In the genomic region with DNA sequence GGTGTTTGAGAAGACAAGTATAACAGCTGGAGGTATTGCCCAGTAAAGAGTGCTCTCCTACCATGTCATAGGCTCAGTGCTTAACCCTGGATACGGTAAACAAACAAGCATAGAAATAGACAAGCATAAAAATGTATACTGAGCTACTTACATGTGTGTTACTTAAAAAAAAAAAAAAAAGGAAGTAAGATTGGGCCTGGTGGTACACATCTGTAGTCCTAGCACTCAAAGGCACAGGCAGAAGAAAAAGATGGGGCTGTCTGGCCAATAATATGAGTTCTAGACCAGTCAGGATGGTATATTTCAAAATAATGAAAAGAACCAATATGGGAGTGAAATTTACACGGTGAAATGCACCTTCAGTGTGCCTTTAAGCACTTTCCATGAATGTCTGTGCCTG, we compare ENCODE assay signal across 9 mouse cellular contexts. TPM values are rescaled to one million over a fixed set of nuclear protein-coding genes. Genes with fewer than 3 reads are reported as not detected.
DNase-seq lines count a peak whose midpoint lies in the region; ATAC-seq lines count a peak whose summit lies in the region.
"Had no signal": no experiment of that assay in that cellular context is flagged by ENCODE, and none has a peak within 500 bp of the region (broad histone marks: within the 10 kb centered on the region; RNA-seq: fewer than 3 reads in every experiment).

No protein-coding gene starts in this region.

- H3K9me3 ChIP-seq in midbrain, embryonic 11.5 days (ENCODE audit: control insufficient read depth, low read length), result no peaks in the 10 kb centered on the region
- H3K9me3 ChIP-seq in midbrain, embryonic 16.5 days (replicated peaks; ENCODE audit: control insufficient read depth, low read length, poor library complexity, severe bottlenecking), result no peaks in the 10 kb centered on the region
- H3K9me3 ChIP-seq in forebrain, embryonic 12.5 days, result no peaks in the 10 kb centered on the region
- H3K9me3 ChIP-seq in liver, embryonic 13.5 days (replicated peaks), result no peaks in the 10 kb centered on the region
- no peaks in the 10 kb centered on the region for H3K9me3 ChIP-seq in stomach, embryonic 16.5 days (replicated peaks; ENCODE audit: control insufficient read depth, low read length)

- no peaks in the 10 kb centered on the region for H3K27me3 ChIP-seq in midbrain, embryonic 11.5 days (ENCODE audit: control insufficient read depth, insufficient read depth, low read length)
- no peaks in the 10 kb centered on the region for H3K27me3 ChIP-seq in midbrain, embryonic 16.5 days (ENCODE audit: control insufficient read depth, insufficient read depth, low read depth, low read length)
- H3K27me3 ChIP-seq in forebrain, embryonic 12.5 days, result no peaks in the 10 kb centered on the region
- no peaks in the 10 kb centered on the region for H3K27me3 ChIP-seq in liver, embryonic 13.5 days
- H3K27me3 ChIP-seq in stomach, embryonic 16.5 days (ENCODE audit: control insufficient read depth, insufficient read depth, low read length), result no peaks in the 10 kb centered on the region

- H3K4me2 ChIP-seq in midbrain, embryonic 11.5 days, result peak overlapping the region; percentile 64
- H3K4me2 ChIP-seq in midbrain, embryonic 16.5 days (ENCODE audit: low read length), result no peak overlapping the region
- peak overlapping the region; percentile 67 for H3K4me2 ChIP-seq in forebrain, embryonic 12.5 days
- H3K4me2 ChIP-seq in liver, embryonic 13.5 days, result peak overlapping the region; percentile 75
- H3K4me2 ChIP-seq in stomach, embryonic 16.5 days (ENCODE audit: low read depth, low read length), result peak overlapping the region; percentile 81; the same call in 1 of the 2 replicates

- peak overlapping the region; percentile 20; the same call in 1 of the 2 replicates for H3K9ac ChIP-seq in midbrain, embryonic 11.5 days (ENCODE audit: low read length)
- no peak overlapping the region for H3K9ac ChIP-seq in midbrain, embryonic 16.5 days (ENCODE audit: low read depth, low read length)
- no peak overlapping the region for H3K9ac ChIP-seq in forebrain, embryonic 12.5 days
- H3K9ac ChIP-seq in liver, embryonic 13.5 days, result peak overlapping the region; percentile 88; the same call in 1 of the 2 replicates
- H3K9ac ChIP-seq in stomach, embryonic 16.5 days (ENCODE audit: low read length), result no peak overlapping the region

- peaks cover 9% of the 10 kb centered on the region for H3K4me1 ChIP-seq in midbrain, embryonic 11.5 days (ENCODE audit: control insufficient read depth, insufficient read depth, low read length)
- H3K4me1 ChIP-seq in midbrain, embryonic 16.5 days (ENCODE audit: control insufficient read depth, insufficient read depth, low read length), result peaks cover 10% of the 10 kb centered on the region
- H3K4me1 ChIP-seq in forebrain, embryonic 12.5 days, result peaks cover 13% of the 10 kb centered on the region
- H3K4me1 ChIP-seq in liver, embryonic 13.5 days (replicated peaks), result peaks cover 16% of the 10 kb centered on the region
- peaks cover 4% of the 10 kb centered on the region; the same call in 1 of the 2 replicates for H3K4me1 ChIP-seq in stomach, embryonic 16.5 days (ENCODE audit: control insufficient read depth, insufficient read depth, low read length)

- no peak for ATAC-seq in midbrain, embryonic 11.5 days (ENCODE audit: low FRiP score)
- ATAC-seq in midbrain, embryonic 16.5 days, result no peak
- ATAC-seq in forebrain, embryonic 12.5 days (ENCODE audit: low FRiP score), result no peak
- ATAC-seq in liver, embryonic 13.5 days (ENCODE audit: low read depth), result no peak
- no peak for ATAC-seq in stomach, embryonic 16.5 days (ENCODE audit: insufficient read depth, low FRiP score)

- H3K27ac ChIP-seq in midbrain, embryonic 11.5 days (ENCODE audit: low read depth, low read length), result no peak overlapping the region
- no peak overlapping the region for H3K27ac ChIP-seq in midbrain, embryonic 16.5 days (ENCODE audit: low read length)
- H3K27ac ChIP-seq in forebrain, embryonic 12.5 days, result no peak overlapping the region
- H3K27ac ChIP-seq in liver, embryonic 13.5 days, result no peak overlapping the region
- no peak overlapping the region for H3K27ac ChIP-seq in stomach, embryonic 16.5 days (ENCODE audit: low read length)

- H3K36me3 ChIP-seq in midbrain, embryonic 11.5 days (ENCODE audit: control insufficient read depth, insufficient read depth, low read length), result 0 out of 2 replicates have a peak, but pooled peaks cover 7% of the 10 kb centered on the region
- peaks cover 5% of the 10 kb centered on the region for H3K36me3 ChIP-seq in midbrain, embryonic 16.5 days (ENCODE audit: control insufficient read depth, insufficient read depth, low read length)
- H3K36me3 ChIP-seq in forebrain, embryonic 12.5 days (replicated peaks), result peaks cover 25% of the 10 kb centered on the region
- peaks cover 32% of the 10 kb centered on the region for H3K36me3 ChIP-seq in liver, embryonic 13.5 days
- peaks cover 3% of the 10 kb centered on the region; the same call in 1 of the 2 replicates for H3K36me3 ChIP-seq in stomach, embryonic 16.5 days (ENCODE audit: control insufficient read depth, insufficient read depth, low read length)

- no peak for DNase-seq in midbrain, embryonic 11.5 days (ENCODE audit: low spot score, missing footprints)
- no peak for DNase-seq in liver, embryonic 13.5 days
- no peak for DNase-seq in left cerebral cortex, postnatal 10 days (ENCODE audit: extremely low spot score in 1 of 2, low spot score in 2 of 2)
- DNase-seq in embryo, embryonic 11 days, result no peak
- DNase-seq: adrenal gland, postnatal 36 days; thymus, postnatal 4 days had no signal

- no peak overlapping the region for H3K4me3 ChIP-seq in midbrain, embryonic 11.5 days (ENCODE audit: low read depth, low read length)
- H3K4me3 ChIP-seq in midbrain, embryonic 16.5 days (ENCODE audit: low read depth, low read length), result no peak overlapping the region
- H3K4me3 ChIP-seq in forebrain, embryonic 12.5 days (replicated peaks), result peak overlapping the region; percentile 90
- H3K4me3 ChIP-seq in liver, embryonic 13.5 days (replicated peaks), result peak overlapping the region; percentile 91
- no peak overlapping the region for H3K4me3 ChIP-seq in stomach, embryonic 16.5 days (replicated peaks; ENCODE audit: low read length)

- 85% methylated on average over 2 of the region's 2 CpGs for WGBS in midbrain, embryonic 11.5 days
- WGBS in midbrain, embryonic 16.5 days, result 78% methylated on average over 2 of the region's 2 CpGs
- WGBS in forebrain, embryonic 12.5 days, result 81% methylated on average over 2 of the region's 2 CpGs
- 72% methylated on average over 2 of the region's 2 CpGs for WGBS in liver, embryonic 13.5 days (ENCODE audit: insufficient replicate concordance)
- 79% methylated on average over 2 of the region's 2 CpGs for WGBS in stomach, embryonic 16.5 days

- intact Hi-C loops in left cerebral cortex, postnatal 10 days (cut with DNase I), result no loop called here

RNA-seq across cellular contexts. Expression of a gene that starts 1.5 kb away (rescaled TPM):
- 11.1 TPM in 2 replicates for polyA plus RNA-seq in midbrain, embryonic 11.5 days (2014; fragmentation: Nextera tagmentation; extraction: Ambion mirVana)
- polyA plus RNA-seq in midbrain, embryonic 16.5 days (2015; fragmentation: Nextera tagmentation; extraction: Ambion mirVana), result 3.3 and 3.6 TPM in 2 replicates
- polyA plus RNA-seq in forebrain, embryonic 12.5 days (2016; fragmentation: Nextera tagmentation; extraction: Ambion mirVana), result 10.9 and 11.3 TPM in 2 replicates
- polyA plus RNA-seq in liver, embryonic 13.5 days (2015; fragmentation: Nextera tagmentation; extraction: Ambion mirVana), result 4.5 and 5.9 TPM in 2 replicates
- polyA plus RNA-seq in stomach, embryonic 16.5 days (2015; fragmentation: Nextera tagmentation; extraction: Ambion mirVana), result 5.1 and 5.3 TPM in 2 replicates
- total RNA-seq in left cerebral cortex, postnatal 10 days (2021), result 1 to 10 TPM; 6.9 to 8.0 TPM

Comparison
In these comparisons a context has a peak if more than half of its experiments do, and no peak if none do; other contexts are left out.
1. H3K9ac ChIP-seq: peak in midbrain, embryonic 11.5 days (single experiment) and liver, embryonic 13.5 days (single experiment); none in midbrain, embryonic 16.5 days (single experiment), forebrain, embryonic 12.5 days (single experiment) and stomach, embryonic 16.5 days (single experiment).
2. H3K4me3 ChIP-seq: peak in forebrain, embryonic 12.5 days (single experiment) and liver, embryonic 13.5 days (single experiment); none in midbrain, embryonic 11.5 days (single experiment), midbrain, embryonic 16.5 days (single experiment) and stomach, embryonic 16.5 days (single experiment).